Mouse (Mus musculus) lung, adult 2 months (tissue): ENCODE data around the gene Pparg.

Experiments
- CTCF ChIP-seq: fragments of 200-500 bp; IDR thresholded peaks from 2 replicates; pipeline ENCODE4 v1.5.1; 2011; ENCODE audit warnings: mild to moderate bottlenecking, low read length, control low read depth; ENCODE audit not compliant: insufficient read depth
- POLR2A ChIP-seq: fragments of 200-500 bp; IDR thresholded peaks from 2 replicates; pipeline ENCODE4 v1.6.1; 2011; ENCODE audit warnings: low read depth, mild to moderate bottlenecking, control low read depth, low read length, borderline replicate concordance; ENCODE audit errors: extremely low read depth

GRCm38 (mm10) chr6:115374871-115375852, 14.4 kb downstream of the Pparg start:
- no peak for TF ChIP-seq CTCF
- no peak for TF ChIP-seq POLR2A
